Mouse (Mus musculus) forebrain, embryonic 11.5 days (tissue): ENCODE measurements around the gene Dcdc2a. TPM values are rescaled to one million over a fixed set of nuclear protein-coding genes. Genes with fewer than 3 reads are reported as not detected.

Experiments
- polyA plus RNA-seq: library from polyadenylated mRNA; unstranded; fragments of >200 nt; fragmentation: Nextera tagmentation; extraction: Ambion mirVana; gene quantifications from 2 replicates; pipeline ENCODE4 v1.2.1, GENCODE M21; 2014

The Dcdc2a gene
- polyA plus RNA-seq, 1 experiment from 2014 or later = 1.1 TPM

Other genes starting within 250 kb of the Dcdc2a start
- gene Acot13, start 224.5 kb upstream of the Dcdc2a start, polyA plus RNA-seq = 58.8 and 61.3 TPM in 2 replicates
- gene Tdp2, start 224.3 kb upstream of the Dcdc2a start, polyA plus RNA-seq = 79.9 and 87.4 TPM in 2 replicates
- 0.61 and 0.67 TPM in 2 replicates for gene D130043K22Rik, start 210.9 kb upstream of the Dcdc2a start, polyA plus RNA-seq
- gene Aldh5a1, start 118.3 kb upstream of the Dcdc2a start, polyA plus RNA-seq = 10.4 and 10.5 TPM in 2 replicates
- gene Gpld1, start 112.9 kb upstream of the Dcdc2a start, polyA plus RNA-seq = 0.44 and 0.87 TPM in 2 replicates
- gene Mrs2, start 35.6 kb upstream of the Dcdc2a start, polyA plus RNA-seq = 24.7 and 25.9 TPM in 2 replicates
- 6.1 and 7.5 TPM in 2 replicates for gene Nrsn1, start 214.5 kb downstream of the Dcdc2a start, polyA plus RNA-seq